Mouse (Mus musculus) thymus, adult 2 months (tissue): ENCODE measurements around the gene Khsrp. TPM values are rescaled to one million over a fixed set of nuclear protein-coding genes. Genes with fewer than 3 reads are reported as not detected.

ENCODE experiments used
- DNase-seq: peaks from one replicate; pipeline ENCODE4 v3.0.0; 2021
- H3K27ac ChIP-seq: fragments of 200-500 bp; 2 replicates; pipeline ENCODE4 v1.5.1; 2012; ENCODE audit warnings: low read length, control low read depth; ENCODE audit not compliant: control insufficient read depth, insufficient read depth
- H3K27me3 ChIP-seq: fragments of 200-500 bp; 2 replicates; pipeline ENCODE4 v1.6.1; 2012; ENCODE audit warnings: mild to moderate bottlenecking, low read length, moderate library complexity, mixed read lengths; ENCODE audit not compliant: control insufficient read depth, insufficient read depth
- H3K36me3 ChIP-seq: fragments of 200-500 bp; 2 replicates; pipeline ENCODE4 v1.6.1; 2012; ENCODE audit warnings: mild to moderate bottlenecking, low read length, moderate library complexity; ENCODE audit not compliant: control insufficient read depth, insufficient read depth
- H3K4me1 ChIP-seq: fragments of 200-500 bp; replicated peaks from 2 replicates; pipeline ENCODE4 v1.6.1; 2012; ENCODE audit warnings: low read length; ENCODE audit not compliant: control insufficient read depth, insufficient read depth
- H3K4me3 ChIP-seq: fragments of 200-500 bp; 2 replicates; pipeline ENCODE4 v1.5.1; 2012; ENCODE audit warnings: mild to moderate bottlenecking, low read length, control low read depth, moderate library complexity; ENCODE audit not compliant: control insufficient read depth, insufficient read depth
- CTCF ChIP-seq: fragments of 200-500 bp; IDR thresholded peaks from 2 replicates; pipeline ENCODE4 v1.5.1; 2012; ENCODE audit warnings: mild to moderate bottlenecking, control low read depth, low read length, moderate library complexity, borderline replicate concordance; ENCODE audit not compliant: control insufficient read depth, poor library complexity, insufficient read depth; ENCODE audit errors: extremely low read depth
- POLR2A ChIP-seq: fragments of 200-500 bp; IDR thresholded peaks from 2 replicates; pipeline ENCODE4 v1.6.1; 2012; ENCODE audit warnings: mild to moderate bottlenecking, low read length, control low read depth, moderate library complexity; ENCODE audit not compliant: control insufficient read depth, poor library complexity, insufficient read depth; ENCODE audit errors: extremely low read depth
- WGBS: fragments of 180-500 bp; shearing (Covaris S2); methylation state at CpG from one replicate; pipeline ENCODE4 v1.1.7; 2018; 5-methylcytosine and 5-hydroxymethylcytosine counted together
- polyA plus RNA-seq: library from polyadenylated mRNA; depleted of rRNA; stranded (reverse); fragments of >200 nt; gene quantifications from 2 replicates; pipeline ENCODE4 v1.2.3, GENCODE M21; 2012; rRNA removed

Gene Khsrp
- polyA plus RNA-seq, 1 experiment: 229 TPM

DNA sequence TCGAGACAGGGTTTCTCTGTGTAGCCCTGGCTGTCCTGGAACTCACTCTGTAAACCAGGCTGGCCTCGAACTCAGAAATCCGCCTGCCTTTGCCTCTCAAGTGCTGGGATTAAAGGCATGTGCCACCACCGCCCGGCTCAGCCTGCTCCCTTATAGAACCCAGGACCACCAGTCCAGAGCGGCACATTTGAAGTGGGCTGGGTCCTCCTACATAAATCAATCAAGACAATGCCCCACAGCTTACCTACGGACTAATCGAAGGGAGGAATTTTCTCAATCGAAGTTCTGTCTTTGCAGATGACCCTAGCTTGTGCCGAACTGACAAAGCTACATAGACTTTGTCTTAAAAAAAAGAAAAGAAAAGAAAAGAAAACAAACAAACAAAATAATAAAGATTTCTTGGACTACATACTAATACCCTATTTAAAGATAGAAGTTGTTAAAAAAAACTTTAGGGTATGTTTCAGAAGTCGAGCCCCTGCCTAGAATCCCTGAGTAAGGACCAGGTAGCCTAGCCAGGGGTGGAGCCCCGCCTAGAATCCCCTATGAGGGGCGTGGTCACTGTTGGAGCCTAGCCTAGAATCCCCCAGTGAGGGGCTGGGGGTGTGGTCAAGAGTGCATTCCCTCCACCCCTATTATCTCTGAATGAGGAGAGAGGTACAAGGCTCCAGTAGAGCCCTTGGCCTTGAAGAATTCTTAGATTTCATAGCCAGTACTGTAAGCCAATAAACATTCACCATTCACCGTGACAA is 57.2 kb downstream of the Khsrp start:
- WGBS: 82% methylated on average over 14 of the region's 14 CpGs
- Histone ChIP-seq H3K4me1 (no peaks in the 10 kb centered on the region), H3K36me3 (no peaks in the 10 kb centered on the region), H3K4me3 (no peak overlapping the region), H3K27ac (no peak overlapping the region), H3K27me3 (no peaks in the 10 kb centered on the region)
- no peak for DNase-seq
- TF ChIP-seq CTCF (no peak), POLR2A (no peak)

Other genes with a start within 250 kb of the Khsrp start
- 31.3 and 44.2 TPM in 2 replicates for gene Rfx2, start 200.5 kb downstream of the Khsrp start, polyA plus RNA-seq
- 0.11 TPM in 1 of 2 replicates, not detected in the other for gene Acsbg2, start 157.1 kb downstream of the Khsrp start, polyA plus RNA-seq
- gene 1700061G19Rik, start 156.0 kb downstream of the Khsrp start, polyA plus RNA-seq: 0.10 and 0.19 TPM in 2 replicates
- 134 and 135 TPM in 2 replicates for gene Mllt1, start 96.1 kb downstream of the Khsrp start, polyA plus RNA-seq
- gene Acer1, start 49.4 kb downstream of the Khsrp start, polyA plus RNA-seq: 0.14 and 0.32 TPM in 2 replicates
- 131 and 144 TPM in 2 replicates for gene Clpp, start 41.2 kb downstream of the Khsrp start, polyA plus RNA-seq
- 26.7 and 32.2 TPM in 2 replicates for gene Alkbh7, start 34.2 kb downstream of the Khsrp start, polyA plus RNA-seq
- not detected in 2 replicates for gene Pspn, start 31.5 kb downstream of the Khsrp start, polyA plus RNA-seq
- 40.8 and 42.9 TPM in 2 replicates for gene Gtf2f1, start 20.2 kb downstream of the Khsrp start, polyA plus RNA-seq
- gene Gm17949, start 20.1 kb downstream of the Khsrp start, polyA plus RNA-seq: 0.08 TPM in 1 of 2 replicates, not detected in the other
- 0.22 and 0.38 TPM in 2 replicates for gene Slc25a41, start 10.1 kb upstream of the Khsrp start, polyA plus RNA-seq
- 3.4 and 5.9 TPM in 2 replicates for gene Crb3, start 27.6 kb upstream of the Khsrp start, polyA plus RNA-seq
- gene Slc25a23, start 28.3 kb upstream of the Khsrp start, polyA plus RNA-seq: 76.5 and 93.2 TPM in 2 replicates
- 176 and 196 TPM in 2 replicates for gene Dennd1c, start 47.0 kb upstream of the Khsrp start, polyA plus RNA-seq
- 5.5 and 5.7 TPM in 2 replicates for gene Tubb4a, start 56.3 kb upstream of the Khsrp start, polyA plus RNA-seq
- 10.2 and 12.3 TPM in 2 replicates for gene Tnfsf9, start 73.8 kb upstream of the Khsrp start, polyA plus RNA-seq
- gene Cd70, start 118.3 kb upstream of the Khsrp start, polyA plus RNA-seq: 10.5 and 11.0 TPM in 2 replicates
- 6.5 and 6.7 TPM in 2 replicates for gene Tnfsf14, start 162.7 kb upstream of the Khsrp start, polyA plus RNA-seq
- 139 and 152 TPM in 2 replicates for gene C3, start 196.6 kb upstream of the Khsrp start, polyA plus RNA-seq
- gene Gpr108, start 216.9 kb upstream of the Khsrp start, polyA plus RNA-seq: 62.4 and 63.9 TPM in 2 replicates
- gene Trip10, start 217.9 kb upstream of the Khsrp start, polyA plus RNA-seq: 10.6 and 14.8 TPM in 2 replicates
- 131 and 137 TPM in 2 replicates for gene Vav1, start 247.6 kb upstream of the Khsrp start, polyA plus RNA-seq